In genomic region chr10:127262548-127263398, GRCm38 (mm10) we compare ENCODE assay signal across 8 mouse cellular contexts. TPM values are rescaled to one million over a fixed set of nuclear protein-coding genes. Genes with fewer than 3 reads are reported as not detected.
DNase-seq lines count a peak whose midpoint lies in the region; ATAC-seq lines count a peak whose summit lies in the region.

TSS of gene Kif5a (minus strand) at chr10:127263348.

- no peaks in the 10 kb centered on the region for H3K36me3 ChIP-seq in splenic B cell, adult 2 months (ENCODE audit: control insufficient read depth, insufficient read depth, low read length, poor library complexity, severe bottlenecking)

- H3K27me3 ChIP-seq in splenic B cell, adult 2 months (ENCODE audit: control insufficient read depth, insufficient read depth, low read length, poor library complexity, severe bottlenecking): no peaks in the 10 kb centered on the region

- 0 out of 2 replicates have a peak, but pooled peaks have one; percentile 9 for ATAC-seq in granulocyte monocyte progenitor cell, adult 5-6 weeks (replicated peaks; ENCODE audit: poor library complexity, severe bottlenecking)
- peak; percentile 32 for ATAC-seq in megakaryocyte progenitor cell, adult 5-6 weeks (replicated peaks; ENCODE audit: poor library complexity)

- DNase-seq in A20 (ENCODE audit: low read depth, low spot score): peak; percentile 55
- DNase-seq in ES-CJ7 (ENCODE audit: low read depth, low spot score): peak; percentile 40
- peak; percentile 89 to 91 for DNase-seq in cerebellum, postnatal 10 days
- peak; percentile 53 to 64 for DNase-seq in layer of hippocampus, postnatal 14 days (ENCODE audit: low spot score in 2 of 2)
- peak; percentile 43 for DNase-seq in splenic B cell, adult 2 months (ENCODE audit: low read depth, low spot score)
- DNase-seq in c-Kit-positive CD71-positive TER-119-positive erythroid progenitor cells, embryonic 14.5 days (ENCODE audit: low spot score): no peak

RNA-seq across cellular contexts. Expression of gene Kif5a, which starts in this region (rescaled TPM):
- 1.4 TPM in 1 of 2 replicates, not detected in the other for total RNA-seq in granulocyte monocyte progenitor cell, adult 5-6 weeks (2014; fragmentation: Nextera tagmentation)
- total RNA-seq in granulocyte monocyte progenitor cell, adult 5-6 weeks (2017): 0.30 and 0.31 TPM in 2 replicates
- total RNA-seq in layer of hippocampus, postnatal 14 days (2021): 100 to 1,000 TPM; 413 to 455 TPM
- 0.05 and 0.25 TPM in 2 replicates for total RNA-seq in megakaryocyte progenitor cell, adult 5-6 weeks (2015)
- total RNA-seq in megakaryocyte progenitor cell, adult 5-6 weeks (2017): 0.04 and 0.20 TPM in 2 replicates

Comparison
In these comparisons a context has a peak if more than half of its experiments do, and no peak if none do; other contexts are left out.
1. RNA of gene Kif5a (total RNA-seq): 413 to 455 TPM in layer of hippocampus, postnatal 14 days; 0.30 to 1.4 TPM in granulocyte monocyte progenitor cell, adult 5-6 weeks and 0.04 to 0.25 TPM in megakaryocyte progenitor cell, adult 5-6 weeks; every median in the first group is over 100 times any median in the second.
2. Peak in ATAC-seq in megakaryocyte progenitor cell, adult 5-6 weeks; RNA of the gene not detected or under 1 TPM.